Mouse (Mus musculus) cerebellum, adult 2 months (tissue): ENCODE measurements around the gene Lrrc29. TPM values are rescaled to one million over a fixed set of nuclear protein-coding genes. Genes with fewer than 3 reads are reported as not detected.

Experiments
- DNase-seq, 2 experiments: peaks; one replicate each; pipeline ENCODE4 v3.0.0; 2021
- H3K27ac ChIP-seq: fragments of 200-500 bp; 2 replicates; pipeline ENCODE4 v1.5.1; 2012; ENCODE audit warnings: low read length, control low read depth, inconsistent platforms; ENCODE audit not compliant: insufficient read depth
- H3K27me3 ChIP-seq: fragments of 200-500 bp; 2 replicates; pipeline ENCODE4 v1.6.1; 2012; ENCODE audit warnings: inconsistent platforms, mild to moderate bottlenecking, low read length, moderate library complexity; ENCODE audit not compliant: control insufficient read depth, insufficient read depth
- H3K4me1 ChIP-seq: fragments of 200-500 bp; 2 replicates; pipeline ENCODE4 v1.6.1; 2011; ENCODE audit warnings: low read length; ENCODE audit not compliant: control insufficient read depth, insufficient read depth
- H3K4me3 ChIP-seq: fragments of 200-500 bp; replicated peaks from 2 replicates; pipeline ENCODE3; 2011; ENCODE audit warnings: mild to moderate bottlenecking, low read depth, low read length, control low read depth; ENCODE audit not compliant: insufficient read depth
- CTCF ChIP-seq: fragments of 200-500 bp; IDR thresholded peaks from 2 replicates; pipeline ENCODE4 v1.5.1; 2011; ENCODE audit warnings: low read depth, mild to moderate bottlenecking, control low read depth, low read length, moderate library complexity, borderline replicate concordance; ENCODE audit not compliant: insufficient read depth
- POLR2A ChIP-seq: fragments of 200-500 bp; IDR thresholded peaks from 2 replicates; pipeline ENCODE4 v1.6.1; 2011; ENCODE audit warnings: low read length, control low read depth, borderline replicate concordance; ENCODE audit not compliant: insufficient read depth
- WGBS: fragments of 180-500 bp; shearing (Covaris S2); methylation state at CpG from one replicate; pipeline ENCODE4 v1.1.7; 2018; 5-methylcytosine and 5-hydroxymethylcytosine counted together
- polyA plus RNA-seq: library from polyadenylated mRNA; depleted of rRNA; stranded (reverse); fragments of >200 nt; gene quantifications from 2 replicates; pipeline ENCODE4 v1.2.3, GENCODE M21; 2012

Lrrc29 gene
- polyA plus RNA-seq, 1 experiment: 5.0 TPM

DNA sequence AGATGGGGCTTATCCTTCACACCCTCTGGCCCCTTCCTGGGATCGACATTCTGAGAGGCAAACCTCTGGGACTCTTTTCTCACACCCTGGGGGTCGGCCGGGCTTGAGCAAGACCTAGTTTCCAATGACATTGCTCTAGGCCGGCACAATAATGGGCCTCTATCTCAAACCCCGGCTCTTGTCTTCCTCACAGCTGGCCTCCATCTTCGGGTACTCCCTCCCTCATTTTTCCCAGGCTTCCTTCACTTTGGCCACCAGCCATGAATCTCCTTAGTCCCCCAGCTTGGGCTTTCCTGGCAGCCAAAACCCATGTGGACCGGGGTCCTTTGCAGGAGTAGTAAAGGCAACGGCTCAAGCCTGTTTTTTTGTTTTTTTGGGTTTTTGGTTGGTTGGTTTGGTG, 15.3 kb upstream of the Lrrc29 start:
- Histone ChIP-seq H3K4me1 (no peaks in the 10 kb centered on the region), H3K4me3 (no peak overlapping the region), H3K27ac (no peak overlapping the region), H3K27me3 (no peaks in the 10 kb centered on the region)
- TF ChIP-seq CTCF (no peak), POLR2A (no peak)
- no peak for DNase-seq
- 20% methylated on average over 8 of the region's 8 CpGs for WGBS

DNA sequence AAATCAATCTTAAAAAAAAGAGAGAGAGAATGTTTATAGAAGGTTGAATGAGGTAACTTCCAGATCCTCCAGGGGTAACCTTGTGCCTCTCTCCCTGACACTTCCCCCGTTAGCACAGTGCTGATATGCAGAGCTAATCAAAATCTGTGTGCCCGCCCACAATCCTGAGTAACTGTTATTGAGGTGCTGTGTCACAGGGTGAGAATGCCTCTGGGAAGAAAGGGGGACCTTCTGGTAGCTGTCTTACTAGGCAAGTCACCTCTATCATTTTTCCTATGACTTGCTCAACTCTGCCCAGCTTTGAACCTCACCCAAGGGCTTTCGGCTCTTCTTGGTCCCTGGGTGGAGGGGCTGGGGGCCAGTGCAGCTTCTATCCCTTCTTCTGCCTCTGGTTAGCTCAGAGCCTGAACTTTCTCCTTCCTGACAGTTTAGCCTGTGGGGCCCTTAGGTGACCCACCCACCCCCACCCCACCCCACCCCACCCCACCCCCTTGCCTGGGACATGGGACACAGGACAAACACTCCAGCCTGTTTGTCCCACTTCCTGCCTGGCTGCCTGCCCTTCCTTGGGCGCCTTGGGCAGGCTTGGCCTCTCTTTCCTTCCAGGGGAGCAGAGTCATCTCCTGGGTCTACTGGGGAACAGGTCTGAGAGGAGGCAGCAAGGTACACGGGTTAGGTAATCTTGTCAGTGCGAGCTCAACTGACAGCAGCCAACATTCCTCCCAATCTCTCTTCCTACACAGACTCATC, 14.0 kb upstream of the Lrrc29 start:
- Histone ChIP-seq H3K27me3 (no peaks in the 10 kb centered on the region), H3K27ac (no peak overlapping the region), H3K4me1 (no peaks in the 10 kb centered on the region), H3K4me3 (no peak overlapping the region)
- 75% methylated on average over 6 of the region's 6 CpGs for WGBS
- TF ChIP-seq POLR2A (no peak), CTCF (no peak)
- DNase-seq: no peak

- no peak overlapping the region for H3K27ac ChIP-seq
- DNase-seq: no peak
- WGBS: 76% methylated on average over 4 of the region's 4 CpGs
- no peaks in the 10 kb centered on the region for H3K27me3 ChIP-seq
- TF ChIP-seq CTCF (no peak), POLR2A (no peak)
- no peak overlapping the region for H3K4me3 ChIP-seq
- no peaks in the 10 kb centered on the region for H3K4me1 ChIP-seq
Measured at GRCm38 (mm10) chr8:105338992-105339391, 12.9 kb upstream of the Lrrc29 start.

GRCm38 (mm10) chr8:105336373-105337130, 10.5 kb upstream of the Lrrc29 start:
- Histone ChIP-seq H3K4me3 (no peak overlapping the region), H3K27ac (no peak overlapping the region), H3K4me1 (no peaks in the 10 kb centered on the region), H3K27me3 (no peaks in the 10 kb centered on the region)
- peak in 1 of 2 experiments; percentile 8 for DNase-seq
- TF ChIP-seq POLR2A: no peak
- no peak for TF ChIP-seq CTCF
- WGBS: 55% methylated on average over 32 of the region's 32 CpGs

DNA sequence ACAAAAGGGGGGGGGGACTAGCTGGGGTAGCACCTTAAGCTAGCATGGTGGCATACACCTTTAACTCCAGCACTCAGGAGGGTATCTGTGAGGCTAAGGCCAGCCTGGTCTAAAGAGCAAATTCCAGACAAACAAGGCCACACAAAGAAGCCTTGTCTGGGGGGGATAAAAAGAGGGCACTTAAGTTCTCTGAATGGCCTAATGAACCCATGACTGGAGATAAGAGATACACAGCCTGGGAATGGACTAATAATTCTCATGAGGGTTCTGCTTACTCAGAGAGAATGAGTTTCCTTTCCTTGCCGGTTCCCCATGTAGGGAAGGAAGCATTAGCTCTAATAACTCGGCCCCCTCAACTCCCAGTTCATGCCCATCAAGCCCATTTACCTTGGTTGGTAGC, 6.4 kb upstream of the Lrrc29 start:
- Histone ChIP-seq H3K27me3 (no peaks in the 10 kb centered on the region), H3K27ac (no peak overlapping the region), H3K4me1 (peaks cover under 1% of the 10 kb centered on the region; the same call in 1 of the 2 replicates), H3K4me3 (no peak overlapping the region)
- TF ChIP-seq POLR2A: no peak
- TF ChIP-seq CTCF: no peak
- no peak for DNase-seq
- WGBS: 80% methylated on average over 2 of the region's 2 CpGs

DNA sequence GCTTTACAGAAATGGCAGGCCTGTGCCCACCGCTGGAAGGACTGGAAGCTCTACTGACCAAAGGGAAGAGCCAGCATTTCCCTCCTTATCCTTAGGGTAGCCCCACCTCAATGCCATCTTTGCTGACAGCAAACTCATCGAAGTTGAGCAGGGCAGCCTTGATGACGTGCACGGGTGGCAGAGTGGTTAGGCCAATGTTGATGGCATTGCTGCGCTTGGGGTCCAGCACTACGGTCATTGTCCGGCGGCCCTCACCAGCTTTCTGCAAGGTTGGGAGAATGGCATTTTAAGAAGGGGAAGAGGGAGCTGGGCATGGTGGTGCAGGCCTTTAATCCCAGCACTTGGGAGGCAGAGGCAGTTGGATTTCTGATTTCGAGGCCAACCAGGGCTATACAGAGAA, 5.9 kb upstream of the Lrrc29 start:
- H3K27ac ChIP-seq: no peak overlapping the region
- DNase-seq: no peak
- H3K4me3 ChIP-seq: no peak overlapping the region
- TF ChIP-seq POLR2A: no peak
- H3K27me3 ChIP-seq: no peaks in the 10 kb centered on the region
- peaks cover 3% of the 10 kb centered on the region; the same call in 1 of the 2 replicates for H3K4me1 ChIP-seq
- 91% methylated on average over 9 of the region's 9 CpGs for WGBS

DNA sequence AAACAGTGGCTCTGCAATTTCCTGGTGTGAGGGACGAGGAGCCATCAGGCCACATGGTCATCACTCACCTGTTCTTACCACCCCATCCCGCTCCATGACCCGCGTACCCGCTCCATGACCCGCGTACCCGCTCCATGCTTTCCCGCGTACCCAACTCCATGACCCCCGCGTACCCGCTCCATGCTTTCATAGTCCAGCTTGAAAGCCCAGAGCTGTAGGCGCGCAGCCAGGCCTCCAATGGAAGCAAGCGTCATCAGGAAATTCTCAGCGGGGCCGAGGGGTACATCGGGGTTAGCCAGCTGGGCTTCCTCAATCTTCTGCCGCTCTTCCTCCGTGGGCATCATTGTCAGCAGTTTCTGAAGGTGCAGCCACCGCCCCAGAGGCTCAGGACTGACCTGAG, 5.4 kb upstream of the Lrrc29 start:
- H3K27me3 ChIP-seq: no peaks in the 10 kb centered on the region
- WGBS: 92% methylated on average over 22 of the region's 22 CpGs
- no peak for TF ChIP-seq CTCF
- no peak for TF ChIP-seq POLR2A
- DNase-seq: peak in 1 of 2 experiments; percentile 3
- H3K4me1 ChIP-seq: peaks cover 3% of the 10 kb centered on the region; the same call in 1 of the 2 replicates
- H3K4me3 ChIP-seq: no peak overlapping the region
- H3K27ac ChIP-seq: no peak overlapping the region

DNA sequence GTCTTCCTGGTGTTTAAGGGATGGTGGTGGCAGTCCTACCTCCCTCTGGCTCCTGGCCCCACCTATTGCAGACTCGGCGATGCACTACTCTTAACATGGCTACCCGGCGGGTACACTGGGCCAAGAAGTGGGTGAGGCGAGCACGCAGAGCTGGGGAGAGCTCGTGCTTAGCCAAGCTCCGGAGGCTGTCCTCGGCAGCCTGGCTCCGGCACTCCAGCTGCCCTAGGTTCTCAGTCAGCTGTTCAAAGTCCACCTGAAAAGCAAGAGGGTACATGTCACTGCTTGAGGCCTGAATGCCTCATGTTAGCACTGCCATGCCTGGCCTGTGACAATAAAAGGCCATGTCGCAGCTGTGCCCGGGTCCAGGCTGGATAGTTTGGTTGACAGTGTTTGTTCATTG, 4.2 kb upstream of the Lrrc29 start:
- TF ChIP-seq POLR2A: no peak
- no peak for TF ChIP-seq CTCF
- H3K4me1 ChIP-seq: peaks cover 3% of the 10 kb centered on the region; the same call in 1 of the 2 replicates
- no peak overlapping the region for H3K27ac ChIP-seq
- no peaks in the 10 kb centered on the region for H3K27me3 ChIP-seq
- no peak for DNase-seq
- WGBS: 86% methylated on average over 12 of the region's 12 CpGs
- H3K4me3 ChIP-seq: no peak overlapping the region
